Mouse (Mus musculus): Measurements from ENCODE around the gene Sost.
A peak's percentile ranks its signal among the peaks of the same experiment; 100 is the strongest.

GRCm38 (mm10) chr11:101919660-101920059 lies 47.2 kb downstream of the Sost start:
- TF ChIP-seq POLR2A (IDR thresholded peaks at IDR 0.05; ENCODE audit: borderline replicate concordance, low read depth, low read length) (no peak), CTCF (IDR thresholded peaks at IDR 0.05; ENCODE audit: low read depth, low read length) (peak; percentile 64)

All from bone marrow macrophage, adult 2 months (primary cell).